Mouse (Mus musculus) hindbrain, embryonic 10.5 days (tissue): ENCODE results near the gene Plcg1. TPM values are rescaled to one million over a fixed set of nuclear protein-coding genes. Genes with fewer than 3 reads are reported as not detected.

Experiments used
- DNase-seq: peaks from one replicate; pipeline ENCODE4 v3.0.0-alpha.2; 2017; ENCODE audit warnings: low spot score
- H3K27ac ChIP-seq: fragments of 300-500 bp; sonication (generic); 2 replicates; pipeline ENCODE4 v1.5.1; 2016; ENCODE audit warnings: mild to moderate bottlenecking, moderate library complexity
- H3K27me3 ChIP-seq: fragments of 300-500 bp; sonication (generic); 2 replicates; pipeline ENCODE4 v1.6.1; 2016; ENCODE audit warnings: mild to moderate bottlenecking; ENCODE audit not compliant: poor library complexity, insufficient read depth, severe bottlenecking
- H3K36me3 ChIP-seq: fragments of 300-500 bp; sonication (generic); 2 replicates; pipeline ENCODE4 v1.6.1; 2016; ENCODE audit warnings: mild to moderate bottlenecking, moderate library complexity
- H3K4me1 ChIP-seq: fragments of 300-500 bp; sonication (generic); replicated peaks from 2 replicates; pipeline ENCODE4 v1.6.1; 2016; ENCODE audit warnings: mild to moderate bottlenecking
- H3K4me3 ChIP-seq: fragments of 300-500 bp; sonication (generic); 2 replicates; pipeline ENCODE4 v1.5.1; 2016; ENCODE audit warnings: mild to moderate bottlenecking, moderate library complexity
- H3K9me3 ChIP-seq: fragments of 300-500 bp; sonication (generic); 2 replicates; pipeline ENCODE4 v1.6.1; 2016; ENCODE audit warnings: mild to moderate bottlenecking, moderate library complexity
- WGBS: fragments of 180-500 bp; shearing (Covaris S2); methylation state at CpG from one replicate; pipeline ENCODE4 v1.1.7; 2016; 5-methylcytosine and 5-hydroxymethylcytosine counted together
- polyA plus RNA-seq: library from polyadenylated mRNA; unstranded; fragments of >200 nt; fragmentation: Nextera tagmentation; extraction: Ambion mirVana; gene quantifications from 2 replicates; pipeline ENCODE4 v1.2.1, GENCODE M21; 2016

Gene Plcg1
- polyA plus RNA-seq, 1 experiment from 2014 or later = 78.0 TPM

DNA sequence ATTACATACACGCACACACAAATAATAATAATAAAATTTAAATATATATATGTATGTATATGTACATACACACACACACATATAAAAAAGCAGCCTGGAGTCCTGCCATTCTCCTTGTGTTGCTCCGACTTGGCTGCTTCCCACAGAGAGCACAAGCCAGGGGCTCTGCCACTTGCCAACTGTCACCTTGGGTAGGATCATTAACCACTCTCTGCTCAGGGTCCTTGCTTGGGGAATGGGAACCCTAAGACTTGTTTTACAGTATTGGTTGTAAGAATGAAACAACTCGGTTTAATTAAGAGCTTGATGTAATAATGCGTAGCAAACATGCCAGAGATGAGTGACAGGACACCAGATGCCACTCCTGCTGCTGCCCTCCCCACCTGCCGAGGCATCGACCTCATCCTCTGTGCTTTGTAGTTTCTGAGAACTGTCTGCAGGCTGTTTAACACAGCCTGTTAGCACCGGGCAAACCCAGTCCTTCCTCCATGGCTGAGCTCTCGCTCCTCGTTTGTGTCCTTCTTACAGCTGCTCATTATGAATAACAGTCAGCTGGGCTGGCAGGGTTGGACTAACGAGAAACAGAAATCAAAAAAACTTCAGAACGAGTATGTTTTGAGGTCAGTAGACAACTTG, 9.5 kb downstream of the Plcg1 start:
- Histone ChIP-seq H3K27me3 (no peaks in the 10 kb centered on the region), H3K36me3 (peaks cover 83% of the 10 kb centered on the region), H3K4me1 (peaks cover 53% of the 10 kb centered on the region), H3K9me3 (no peaks in the 10 kb centered on the region), H3K27ac (peak overlapping the region; percentile 35; the same call in 1 of the 2 replicates), H3K4me3 (no peak overlapping the region)
- 75% methylated on average over 11 of the region's 11 CpGs for WGBS
- DNase-seq = no peak

DNA sequence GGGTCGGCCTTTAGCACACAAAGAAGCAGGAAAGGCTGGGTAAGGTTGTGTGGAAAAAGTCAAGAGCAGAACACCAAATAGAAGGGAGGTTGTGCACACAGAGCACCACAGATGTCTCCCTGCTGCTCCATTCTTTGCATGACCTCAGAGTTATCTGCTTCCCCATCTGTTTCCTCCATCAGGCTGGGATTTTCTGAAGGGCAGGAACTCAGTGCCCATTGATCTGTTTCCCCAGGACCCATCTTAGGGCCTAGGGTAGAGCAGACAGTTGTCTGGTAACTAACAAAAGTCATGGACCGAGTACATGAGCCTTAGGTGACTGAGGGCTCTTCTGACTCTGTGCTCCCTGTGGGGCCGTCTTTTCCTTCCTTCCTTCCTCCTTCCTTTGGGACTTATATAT, 10.5 kb downstream of the Plcg1 start:
- no peak for DNase-seq
- Histone ChIP-seq H3K27ac (no peak overlapping the region), H3K9me3 (no peaks in the 10 kb centered on the region), H3K4me3 (no peak overlapping the region), H3K27me3 (no peaks in the 10 kb centered on the region), H3K4me1 (peaks cover 48% of the 10 kb centered on the region), H3K36me3 (peaks cover 83% of the 10 kb centered on the region)
- 86% methylated on average over 3 of the region's 3 CpGs for WGBS

GRCm38 (mm10) chr2:160742161-160742609, 11.1 kb downstream of the Plcg1 start:
- 86% methylated on average over 1 of the region's 1 CpGs for WGBS
- Histone ChIP-seq H3K27ac (peak overlapping the region; percentile 62; the same call in 1 of the 2 replicates), H3K4me3 (no peak overlapping the region), H3K27me3 (no peaks in the 10 kb centered on the region), H3K4me1 (peaks cover 48% of the 10 kb centered on the region), H3K9me3 (no peaks in the 10 kb centered on the region), H3K36me3 (peaks cover 83% of the 10 kb centered on the region)
- no peak for DNase-seq

DNA sequence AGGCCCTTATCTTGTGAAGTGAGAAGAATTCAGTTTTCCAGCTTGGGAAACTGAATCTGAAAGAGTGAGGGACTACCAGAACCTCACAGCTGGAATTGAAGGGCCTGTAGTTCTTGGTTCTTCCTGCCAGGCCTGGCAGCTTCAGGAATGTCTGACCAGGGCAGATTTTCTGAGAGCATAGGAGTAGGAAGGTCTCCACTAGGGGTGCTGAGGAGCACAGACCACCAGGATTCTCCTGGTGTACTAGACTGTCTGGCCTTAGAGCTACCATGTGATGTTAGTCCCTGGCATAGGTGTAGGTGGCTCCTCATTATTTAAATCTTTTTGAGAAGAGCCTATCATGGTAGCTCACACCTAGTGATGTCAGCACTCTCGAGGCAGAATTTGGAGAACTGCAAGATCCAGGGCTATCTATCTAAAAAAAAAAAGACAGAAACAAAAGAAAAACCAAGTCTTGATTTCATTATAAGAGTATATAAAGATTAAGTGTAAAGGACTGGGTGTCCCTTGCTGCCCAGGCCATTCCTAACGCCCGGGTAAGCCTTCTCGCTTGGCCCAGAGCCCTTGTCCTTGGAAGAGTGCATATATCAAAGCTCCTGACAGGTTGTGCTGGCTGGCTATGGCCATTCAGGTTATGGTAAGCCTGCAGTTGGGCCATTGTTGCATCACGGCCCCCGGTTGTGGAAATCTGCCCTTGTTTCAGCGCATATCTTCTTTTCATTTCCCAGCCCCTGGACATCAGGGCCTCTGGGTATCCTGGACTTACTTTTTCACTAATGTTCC, 13.1 kb downstream of the Plcg1 start:
- Histone ChIP-seq H3K4me3 (no peak overlapping the region), H3K27me3 (no peaks in the 10 kb centered on the region), H3K27ac (no peak overlapping the region), H3K4me1 (peaks cover 37% of the 10 kb centered on the region), H3K36me3 (peaks cover 83% of the 10 kb centered on the region), H3K9me3 (no peaks in the 10 kb centered on the region)
- DNase-seq = no peak
- 95% methylated on average over 7 of the region's 7 CpGs for WGBS

DNA sequence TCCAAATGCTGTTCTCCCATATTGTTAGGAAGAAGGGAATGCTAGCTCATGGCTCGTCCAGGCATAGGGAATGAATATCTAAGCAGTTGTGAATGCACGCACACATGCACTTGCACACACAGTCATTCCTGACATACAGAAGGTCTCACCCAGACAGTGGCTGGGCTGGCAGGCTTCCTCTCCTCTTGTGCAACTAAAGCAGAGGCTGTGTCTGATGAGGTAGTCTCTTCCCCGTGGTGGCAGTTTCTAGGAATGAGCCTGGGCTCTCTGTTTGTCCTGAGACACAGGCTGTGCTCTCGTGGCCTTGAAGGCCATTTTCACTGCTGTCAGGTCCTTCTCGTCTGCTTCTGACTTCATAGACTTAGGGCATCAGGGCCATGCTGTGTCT, 13.7 kb downstream of the Plcg1 start:
- Histone ChIP-seq H3K36me3 (peaks cover 83% of the 10 kb centered on the region), H3K4me3 (no peak overlapping the region), H3K27ac (no peak overlapping the region), H3K4me1 (peaks cover 31% of the 10 kb centered on the region), H3K9me3 (no peaks in the 10 kb centered on the region), H3K27me3 (no peaks in the 10 kb centered on the region)
- WGBS = 92% methylated on average over 5 of the region's 5 CpGs
- DNase-seq = no peak

DNA sequence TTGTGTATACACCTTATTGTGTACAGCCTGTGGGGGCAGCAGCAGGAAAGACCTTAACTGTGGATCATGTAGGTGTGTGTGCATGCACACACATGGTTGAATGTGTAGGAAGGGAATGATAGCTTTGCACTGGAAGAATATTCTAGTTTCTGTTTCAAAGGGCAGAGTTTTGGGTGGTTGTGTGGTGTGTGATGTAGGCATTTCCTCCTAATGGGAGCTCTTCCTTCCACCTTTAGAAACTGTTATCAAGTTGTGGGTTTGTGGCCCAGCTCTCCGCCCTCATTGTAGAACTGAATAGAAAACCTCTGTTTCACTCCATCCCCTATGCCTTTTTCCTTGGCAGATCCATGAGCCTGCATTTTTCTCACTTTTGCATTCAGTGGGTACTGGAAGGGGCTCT, 14.4 kb downstream of the Plcg1 start:
- Histone ChIP-seq H3K27me3 (no peaks in the 10 kb centered on the region), H3K4me3 (no peak overlapping the region), H3K4me1 (peaks cover 26% of the 10 kb centered on the region), H3K36me3 (peaks cover 83% of the 10 kb centered on the region), H3K9me3 (no peaks in the 10 kb centered on the region), H3K27ac (no peak overlapping the region)
- no peak for DNase-seq
- WGBS = 94% methylated on average over 1 of the region's 1 CpGs

DNA sequence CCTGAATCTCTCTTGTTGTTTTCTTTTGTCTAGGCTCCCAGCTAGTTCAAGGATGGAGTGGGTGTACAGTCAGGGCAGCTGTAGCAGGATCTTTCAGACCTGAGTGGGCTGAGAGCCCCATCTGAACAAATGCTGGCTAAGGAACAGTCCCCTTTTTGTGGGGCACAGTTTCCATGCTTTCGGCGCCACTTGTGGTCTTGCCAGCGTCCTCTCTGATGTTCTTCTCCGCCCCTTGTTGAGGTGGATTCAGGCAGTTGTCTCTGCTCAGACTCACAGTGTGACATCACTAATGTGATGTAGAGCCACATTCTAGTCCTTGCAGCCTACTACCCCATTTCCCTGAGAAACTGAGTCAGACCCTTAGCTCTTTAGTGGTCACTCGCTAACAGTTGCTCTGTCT, 15.5 kb downstream of the Plcg1 start:
- DNase-seq = no peak
- 99% methylated on average over 5 of the region's 5 CpGs for WGBS
- Histone ChIP-seq H3K4me3 (no peak overlapping the region), H3K27ac (no peak overlapping the region), H3K27me3 (no peaks in the 10 kb centered on the region), H3K9me3 (no peaks in the 10 kb centered on the region), H3K36me3 (peaks cover 83% of the 10 kb centered on the region), H3K4me1 (peaks cover 16% of the 10 kb centered on the region)

DNA sequence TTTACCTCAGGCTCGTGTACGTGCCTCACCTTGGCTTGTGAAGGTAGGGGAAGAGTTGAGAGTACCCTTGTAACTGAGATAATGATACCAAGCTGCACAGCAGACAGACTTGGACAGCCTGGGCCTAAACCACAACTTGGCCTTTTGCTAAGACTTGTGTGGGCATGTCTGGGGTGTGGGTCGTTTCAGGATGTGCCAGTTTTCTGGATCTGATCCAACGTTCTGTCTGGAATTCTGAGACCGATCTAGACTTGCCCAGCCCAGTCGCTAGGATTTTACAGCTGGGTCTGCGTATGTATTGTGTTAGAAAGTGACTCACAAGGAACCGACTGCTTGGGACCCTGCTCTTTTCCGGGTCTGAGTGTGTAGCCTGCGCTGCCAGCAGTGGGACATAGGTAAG, 16.0 kb downstream of the Plcg1 start:
- no peak for DNase-seq
- peaks cover 84% of the 10 kb centered on the region for H3K36me3 ChIP-seq
- 93% methylated on average over 10 of the region's 10 CpGs for WGBS

GRCm38 (mm10) chr2:160756583-160757203, 25.6 kb downstream of the Plcg1 start:
- Histone ChIP-seq H3K4me3 (no peak overlapping the region), H3K4me1 (no peaks in the 10 kb centered on the region), H3K27me3 (no peaks in the 10 kb centered on the region), H3K36me3 (peaks cover 100% of the 10 kb centered on the region), H3K9me3 (no peaks in the 10 kb centered on the region), H3K27ac (no peak overlapping the region)
- WGBS = 89% methylated on average over 6 of the region's 6 CpGs
- DNase-seq = no peak

More for the DNA sequence above, 16.0 kb downstream of the Plcg1 start:
- Histone ChIP-seq H3K4me1 (peaks cover 11% of the 10 kb centered on the region), H3K9me3 (no peaks in the 10 kb centered on the region), H3K27me3 (no peaks in the 10 kb centered on the region), H3K27ac (no peak overlapping the region), H3K4me3 (no peak overlapping the region)

- Histone ChIP-seq H3K4me1 (peaks cover under 1% of the 10 kb centered on the region; the same call in 1 of the 2 replicates), H3K4me3 (no peak overlapping the region), H3K27ac (no peak overlapping the region), H3K27me3 (no peaks in the 10 kb centered on the region), H3K9me3 (no peaks in the 10 kb centered on the region), H3K36me3 (peaks cover 100% of the 10 kb centered on the region)
- DNase-seq = no peak
- WGBS = 89% methylated on average over 9 of the region's 9 CpGs
Measured at GRCm38 (mm10) chr2:160760433-160761184, 29.5 kb downstream of the Plcg1 start.

DNA sequence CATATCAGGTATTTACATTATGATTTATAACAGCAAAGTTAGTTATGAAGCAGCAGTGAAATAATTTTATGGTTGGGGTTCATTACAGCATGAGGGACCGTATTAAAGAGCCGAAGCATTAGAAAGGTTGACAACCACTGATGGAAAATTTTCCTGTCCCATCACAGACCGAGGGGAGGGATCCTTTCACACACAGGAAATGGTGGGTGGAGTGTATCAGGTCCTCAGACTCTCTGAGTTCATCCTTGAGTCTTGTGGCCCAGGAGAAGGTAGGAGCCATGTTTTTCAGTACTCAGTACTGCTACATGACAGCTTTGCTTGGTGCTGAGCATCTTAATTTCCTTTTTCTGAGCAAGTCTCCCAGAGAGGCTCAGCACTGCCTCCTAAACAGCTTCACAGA, 32.7 kb downstream of the Plcg1 start:
- Histone ChIP-seq H3K27ac (no peak overlapping the region), H3K4me3 (no peak overlapping the region), H3K4me1 (peaks cover 7% of the 10 kb centered on the region; the same call in 1 of the 2 replicates), H3K36me3 (peaks cover 98% of the 10 kb centered on the region), H3K9me3 (no peaks in the 10 kb centered on the region), H3K27me3 (no peaks in the 10 kb centered on the region)
- WGBS = 90% methylated on average over 3 of the region's 3 CpGs
- DNase-seq = no peak

GRCm38 (mm10) chr2:160764386-160764785, 33.3 kb downstream of the Plcg1 start:
- peaks cover 98% of the 10 kb centered on the region for H3K36me3 ChIP-seq
- WGBS = 87% methylated on average over 2 of the region's 2 CpGs
- no peaks in the 10 kb centered on the region for H3K9me3 ChIP-seq
- no peak for DNase-seq
- no peaks in the 10 kb centered on the region for H3K27me3 ChIP-seq
- H3K27ac ChIP-seq = no peak overlapping the region
- H3K4me1 ChIP-seq = peaks cover 7% of the 10 kb centered on the region; the same call in 1 of the 2 replicates
- H3K4me3 ChIP-seq = no peak overlapping the region
